Mouse (Mus musculus): ENCODE measurements at regions not wholly inside any gene's neighbourhood (a gene's known extent, or its start where the extent isn't known, plus 50 kb on each side); places are given as distances from the start of the nearest gene placed in this dataset.

GRCm38 (mm10) chr2:63855476-63855875 lies 242.4 kb downstream of the Fign start:
- no peak overlapping the region for H3K4me3 ChIP-seq (ENCODE audit: low read length)
- no peak overlapping the region for H3K27ac ChIP-seq (ENCODE audit: low read depth, low read length)
- no peaks in the 10 kb centered on the region for H3K9me3 ChIP-seq (ENCODE audit: control insufficient read depth, low read length)
- peaks cover 2% of the 10 kb centered on the region for H3K4me1 ChIP-seq (ENCODE audit: control insufficient read depth, insufficient read depth, low read depth, low read length)
- H3K4me2 ChIP-seq (ENCODE audit: low read length): no peak overlapping the region
- H3K27me3 ChIP-seq (replicated peaks; ENCODE audit: control insufficient read depth, insufficient read depth, low read length): no peaks in the 10 kb centered on the region
- H3K9ac ChIP-seq (ENCODE audit: low read depth, low read length): no peak overlapping the region
- 91% methylated on average over 5 of the region's 5 CpGs for WGBS
- no peaks in the 10 kb centered on the region for H3K36me3 ChIP-seq (ENCODE audit: control insufficient read depth, insufficient read depth, low read length)
- ATAC-seq: no peak

GRCm38 (mm10) chr2:63854198-63854875 lies 243.5 kb downstream of the Fign start:
- peak; percentile 32; the same call in 1 of the 2 replicates for ATAC-seq
- WGBS: 8% methylated on average over 1 of the region's 1 CpGs
- no peaks in the 10 kb centered on the region for H3K36me3 ChIP-seq (ENCODE audit: control insufficient read depth, insufficient read depth, low read length)
- no peak overlapping the region for H3K4me2 ChIP-seq (ENCODE audit: low read length)
- no peak overlapping the region for H3K27ac ChIP-seq (ENCODE audit: low read depth, low read length)
- no peak overlapping the region for H3K9ac ChIP-seq (ENCODE audit: low read depth, low read length)
- H3K4me1 ChIP-seq (ENCODE audit: control insufficient read depth, insufficient read depth, low read depth, low read length): peaks cover 2% of the 10 kb centered on the region
- no peaks in the 10 kb centered on the region for H3K9me3 ChIP-seq (ENCODE audit: control insufficient read depth, low read length)
- H3K4me3 ChIP-seq (ENCODE audit: low read length): no peak overlapping the region
- no peaks in the 10 kb centered on the region for H3K27me3 ChIP-seq (replicated peaks; ENCODE audit: control insufficient read depth, insufficient read depth, low read length)

- no peak overlapping the region for H3K9ac ChIP-seq (ENCODE audit: low read depth, low read length)
- H3K27ac ChIP-seq (ENCODE audit: low read depth, low read length): no peak overlapping the region
- 44% methylated on average over 10 of the region's 10 CpGs for WGBS
- no peak for ATAC-seq
- H3K4me1 ChIP-seq (ENCODE audit: control insufficient read depth, insufficient read depth, low read depth, low read length): peaks cover 2% of the 10 kb centered on the region
- H3K9me3 ChIP-seq (ENCODE audit: control insufficient read depth, low read length): no peaks in the 10 kb centered on the region
- H3K4me2 ChIP-seq (ENCODE audit: low read length): no peak overlapping the region
- no peak overlapping the region for H3K4me3 ChIP-seq (ENCODE audit: low read length)
- H3K27me3 ChIP-seq (replicated peaks; ENCODE audit: control insufficient read depth, insufficient read depth, low read length): no peaks in the 10 kb centered on the region
- H3K36me3 ChIP-seq (ENCODE audit: control insufficient read depth, insufficient read depth, low read length): no peaks in the 10 kb centered on the region
Measured at GRCm38 (mm10) chr2:63853226-63853625, 244.6 kb downstream of the Fign start.

GRCm38 (mm10) chr2:63852287-63852686 lies 245.6 kb downstream of the Fign start:
- H3K9ac ChIP-seq (ENCODE audit: low read depth, low read length): no peak overlapping the region
- no peak overlapping the region; the same call in 1 of the 2 replicates for H3K27ac ChIP-seq (ENCODE audit: low read depth, low read length)
- H3K36me3 ChIP-seq (ENCODE audit: control insufficient read depth, insufficient read depth, low read length): no peaks in the 10 kb centered on the region
- H3K4me1 ChIP-seq (ENCODE audit: control insufficient read depth, insufficient read depth, low read depth, low read length): peaks cover 2% of the 10 kb centered on the region
- H3K27me3 ChIP-seq (replicated peaks; ENCODE audit: control insufficient read depth, insufficient read depth, low read length): no peaks in the 10 kb centered on the region
- WGBS: 38% methylated on average over 6 of the region's 6 CpGs
- H3K9me3 ChIP-seq (ENCODE audit: control insufficient read depth, low read length): no peaks in the 10 kb centered on the region
- H3K4me2 ChIP-seq (ENCODE audit: low read length): no peak overlapping the region
- peak; percentile 86 for ATAC-seq
- no peak overlapping the region for H3K4me3 ChIP-seq (ENCODE audit: low read length)

GRCm38 (mm10) chr2:63850033-63850432 lies 247.8 kb downstream of the Fign start:
- no peak overlapping the region for H3K4me2 ChIP-seq (ENCODE audit: low read length)

GRCm38 (mm10) chr2:63849486-63849885 lies 248.4 kb downstream of the Fign start:
- no peak for ATAC-seq
- WGBS: 68% methylated on average over 6 of the region's 6 CpGs
- no peak overlapping the region for H3K27ac ChIP-seq (ENCODE audit: low read depth, low read length)

More at GRCm38 (mm10) chr2:63850033-63850432, 247.8 kb downstream of the Fign start:
- no peak overlapping the region for H3K27ac ChIP-seq (ENCODE audit: low read depth, low read length)
- no peak for ATAC-seq
- H3K4me1 ChIP-seq (ENCODE audit: control insufficient read depth, insufficient read depth, low read depth, low read length): peaks cover 2% of the 10 kb centered on the region
- H3K4me3 ChIP-seq (ENCODE audit: low read length): no peak overlapping the region
- WGBS: 59% methylated on average over 5 of the region's 5 CpGs
- no peaks in the 10 kb centered on the region for H3K36me3 ChIP-seq (ENCODE audit: control insufficient read depth, insufficient read depth, low read length)
- H3K9ac ChIP-seq (ENCODE audit: low read depth, low read length): no peak overlapping the region
- H3K9me3 ChIP-seq (ENCODE audit: control insufficient read depth, low read length): no peaks in the 10 kb centered on the region
- no peaks in the 10 kb centered on the region for H3K27me3 ChIP-seq (replicated peaks; ENCODE audit: control insufficient read depth, insufficient read depth, low read length)

GRCm38 (mm10) chr2:63832041-63832714 lies 265.7 kb downstream of the Fign start:
- Histone ChIP-seq H3K36me3 (ENCODE audit: control insufficient read depth, insufficient read depth, low read length) (no peaks in the 10 kb centered on the region), H3K4me2 (ENCODE audit: low read length) (no peak overlapping the region), H3K9ac (ENCODE audit: low read depth, low read length) (no peak overlapping the region), H3K27me3 (replicated peaks; ENCODE audit: control insufficient read depth, insufficient read depth, low read length) (no peaks in the 10 kb centered on the region), H3K9me3 (ENCODE audit: control insufficient read depth, low read length) (no peaks in the 10 kb centered on the region), H3K27ac (ENCODE audit: low read depth, low read length) (no peak overlapping the region), H3K4me1 (ENCODE audit: control insufficient read depth, insufficient read depth, low read depth, low read length) (no peaks in the 10 kb centered on the region), H3K4me3 (ENCODE audit: low read length) (no peak overlapping the region)
- no peak for ATAC-seq
- 88% methylated on average over 4 of the region's 4 CpGs for WGBS

More at GRCm38 (mm10) chr2:63849486-63849885, 248.4 kb downstream of the Fign start:
- no peaks in the 10 kb centered on the region for H3K9me3 ChIP-seq (ENCODE audit: control insufficient read depth, low read length)
- H3K27me3 ChIP-seq (replicated peaks; ENCODE audit: control insufficient read depth, insufficient read depth, low read length): no peaks in the 10 kb centered on the region
- H3K36me3 ChIP-seq (ENCODE audit: control insufficient read depth, insufficient read depth, low read length): no peaks in the 10 kb centered on the region
- H3K4me2 ChIP-seq (ENCODE audit: low read length): no peak overlapping the region
- H3K4me1 ChIP-seq (ENCODE audit: control insufficient read depth, insufficient read depth, low read depth, low read length): peaks cover 2% of the 10 kb centered on the region
- H3K4me3 ChIP-seq (ENCODE audit: low read length): no peak overlapping the region
- no peak overlapping the region for H3K9ac ChIP-seq (ENCODE audit: low read depth, low read length)

GRCm38 (mm10) chr2:63830431-63830830 lies 267.4 kb downstream of the Fign start:
- Histone ChIP-seq H3K9ac (ENCODE audit: low read depth, low read length) (no peak overlapping the region), H3K4me3 (ENCODE audit: low read length) (no peak overlapping the region), H3K27me3 (replicated peaks; ENCODE audit: control insufficient read depth, insufficient read depth, low read length) (no peaks in the 10 kb centered on the region), H3K4me1 (ENCODE audit: control insufficient read depth, insufficient read depth, low read depth, low read length) (no peaks in the 10 kb centered on the region), H3K27ac (ENCODE audit: low read depth, low read length) (no peak overlapping the region), H3K4me2 (ENCODE audit: low read length) (no peak overlapping the region), H3K36me3 (ENCODE audit: control insufficient read depth, insufficient read depth, low read length) (no peaks in the 10 kb centered on the region), H3K9me3 (ENCODE audit: control insufficient read depth, low read length) (no peaks in the 10 kb centered on the region)
- no peak for ATAC-seq
- 81% methylated on average over 5 of the region's 5 CpGs for WGBS

GRCm38 (mm10) chr2:63828633-63829032 lies 269.2 kb downstream of the Fign start:
- H3K9me3 ChIP-seq (ENCODE audit: control insufficient read depth, low read length): no peaks in the 10 kb centered on the region
- H3K4me1 ChIP-seq (ENCODE audit: control insufficient read depth, insufficient read depth, low read depth, low read length): no peaks in the 10 kb centered on the region
- no peak overlapping the region for H3K27ac ChIP-seq (ENCODE audit: low read depth, low read length)
- WGBS: 66% methylated on average over 3 of the region's 3 CpGs
- H3K27me3 ChIP-seq (replicated peaks; ENCODE audit: control insufficient read depth, insufficient read depth, low read length): no peaks in the 10 kb centered on the region
- H3K9ac ChIP-seq (ENCODE audit: low read depth, low read length): no peak overlapping the region
- no peak for ATAC-seq
- H3K4me2 ChIP-seq (ENCODE audit: low read length): no peak overlapping the region
- no peak overlapping the region for H3K4me3 ChIP-seq (ENCODE audit: low read length)
- no peaks in the 10 kb centered on the region for H3K36me3 ChIP-seq (ENCODE audit: control insufficient read depth, insufficient read depth, low read length)
